Mouse (Mus musculus) C2C12 (cell line): ENCODE data around the gene Defb28. TPM values are rescaled to one million over a fixed set of nuclear protein-coding genes. Genes with fewer than 3 reads are reported as not detected.

Experiments
- H3K27me3 ChIP-seq: one replicate; pipeline ENCODE4 v1.6.1; 2011; ENCODE audit not compliant: control insufficient read depth, insufficient read depth, insufficient read length
- H3K36me3 ChIP-seq: one replicate; pipeline ENCODE4 v1.6.1; 2011; ENCODE audit not compliant: control insufficient read depth, insufficient read depth
- H3K4me3 ChIP-seq: one replicate; pipeline ENCODE4 v1.5.1; 2011; ENCODE audit warnings: mild to moderate bottlenecking, control low read depth; ENCODE audit not compliant: poor library complexity, insufficient read depth, severe bottlenecking
- H3K79me2 ChIP-seq: one replicate; pipeline ENCODE4 v1.6.1; 2011; ENCODE audit not compliant: control insufficient read depth, insufficient read depth
- H3K79me3 ChIP-seq: one replicate; pipeline ENCODE4 v1.6.1; 2011; ENCODE audit warnings: low read depth, control low read depth
- H3ac ChIP-seq: one replicate; pipeline ENCODE3; 2011; ENCODE audit warnings: low read depth; ENCODE audit not compliant: control insufficient read depth, insufficient read length
- CEBPB ChIP-seq: IDR thresholded peaks from one replicate; pipeline ENCODE4 v1.6.1; 2011; ENCODE audit warnings: low read depth, mild to moderate bottlenecking, control low read depth, moderate library complexity
- CTCF ChIP-seq: IDR thresholded peaks from one replicate; pipeline ENCODE4 v1.5.1; 2011; ENCODE audit not compliant: control insufficient read depth, insufficient read depth, insufficient read length
- FOSL1 ChIP-seq: IDR thresholded peaks from one replicate; pipeline ENCODE4 v1.8.0; 2011; ENCODE audit warnings: mild to moderate bottlenecking, low read length; ENCODE audit not compliant: poor library complexity, insufficient read depth, severe bottlenecking
- MAX ChIP-seq: IDR thresholded peaks from one replicate; pipeline ENCODE4 v1.6.1; 2011; ENCODE audit warnings: mild to moderate bottlenecking, control low read depth
- MYOD1 ChIP-seq: IDR thresholded peaks from one replicate; pipeline ENCODE4 v1.6.1; 2011; ENCODE audit warnings: low read depth; ENCODE audit not compliant: control insufficient read depth, insufficient read length
- MYOG ChIP-seq: IDR thresholded peaks from one replicate; pipeline ENCODE4 v1.6.1; 2011; ENCODE audit not compliant: control insufficient read depth, insufficient read length; ENCODE audit errors: extremely low read depth
- USF1 ChIP-seq: IDR thresholded peaks from one replicate; pipeline ENCODE4 v1.6.1; 2011; ENCODE audit warnings: low read depth, mild to moderate bottlenecking, control low read depth, moderate library complexity
- long read RNA-seq, 2 experiments: library from polyadenylated mRNA; unstranded; transcript quantifications; one replicate each; pipeline ENCODE4 v2.0.0; 2019 to 2020
- polyA plus RNA-seq: library from polyadenylated mRNA; unstranded; fragments of >200 nt; fragmentation: generic; extraction: Trizol; gene quantifications from one replicate; pipeline ENCODE4 v1.2.1, GENCODE M21; 2012; ENCODE audit warnings: missing spikeins

Defb28 gene
- 0.57 TPM for polyA plus RNA-seq
- long read RNA-seq, experiment 1 = 0 reads
- long read RNA-seq, experiment 2 = 0 reads

DNA sequence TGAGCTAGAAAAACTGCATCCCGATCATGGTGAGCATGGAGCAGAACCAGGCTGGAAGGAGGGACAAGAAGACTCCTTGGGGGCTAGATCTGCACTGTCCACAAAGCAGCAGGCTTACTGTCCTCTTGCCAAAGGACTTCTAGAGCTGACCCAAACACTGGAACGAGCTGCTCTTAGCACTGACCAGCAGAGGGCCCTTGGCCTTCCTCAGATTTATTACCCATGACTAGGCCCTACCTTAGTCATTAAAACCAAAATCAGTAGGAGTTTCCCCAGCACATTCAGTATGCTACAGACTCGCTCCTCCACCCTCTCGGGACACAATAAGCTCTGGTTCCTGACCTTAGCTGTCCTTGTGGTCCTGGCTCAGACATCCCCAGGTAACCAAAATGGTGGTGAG lies at the start of gene Defb28:
Defb28 (plus strand) TSS at position 275 of the 400 bp plus-strand sequence.
- Histone ChIP-seq H3ac (no peak within 1 kb of the TSS), H3K79me2 (no peaks in the 10 kb centered on the region), H3K79me3 (no peaks in the 10 kb centered on the region), H3K27me3 (peaks cover 3% of the 10 kb centered on the region), H3K36me3 (no peaks in the 10 kb centered on the region), H3K4me3 (no peak within 1 kb of the TSS)
- TF ChIP-seq FOSL1 (no peak), MAX (no peak), CTCF (no peak), MYOG (no peak), USF1 (no peak), MYOD1 (no peak), CEBPB (no peak)

DNA sequence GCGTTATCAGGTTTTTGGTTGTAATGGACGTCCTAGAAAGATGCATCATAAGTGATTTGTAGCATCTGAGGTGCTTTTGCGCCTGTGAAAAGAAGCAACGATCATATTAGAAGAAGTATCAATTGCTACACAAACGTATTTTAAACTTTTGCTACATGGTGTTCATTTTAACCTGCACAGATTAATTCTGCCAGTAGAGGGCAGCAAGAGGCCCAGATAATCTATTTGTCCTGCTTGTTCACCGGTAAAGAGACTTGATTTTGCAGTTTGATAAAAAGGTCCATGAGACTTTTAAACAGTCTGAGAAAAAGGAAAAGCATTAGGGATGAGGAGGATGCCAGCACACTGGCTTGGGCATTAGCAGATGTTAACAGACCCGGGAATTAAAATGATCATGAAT lies 47.1 kb upstream of the Defb28 start:
- Histone ChIP-seq H3K36me3 (no peaks in the 10 kb centered on the region), H3K4me3 (no peak overlapping the region), H3K27me3 (no peaks in the 10 kb centered on the region), H3K79me2 (no peaks in the 10 kb centered on the region), H3ac (no peak overlapping the region), H3K79me3 (no peaks in the 10 kb centered on the region)
- no peak for TF ChIP-seq MAX
- TF ChIP-seq MYOD1 = no peak
- TF ChIP-seq MYOG = no peak
- no peak for TF ChIP-seq CTCF
- no peak for TF ChIP-seq CEBPB
- no peak for TF ChIP-seq FOSL1
- TF ChIP-seq USF1 = no peak

DNA sequence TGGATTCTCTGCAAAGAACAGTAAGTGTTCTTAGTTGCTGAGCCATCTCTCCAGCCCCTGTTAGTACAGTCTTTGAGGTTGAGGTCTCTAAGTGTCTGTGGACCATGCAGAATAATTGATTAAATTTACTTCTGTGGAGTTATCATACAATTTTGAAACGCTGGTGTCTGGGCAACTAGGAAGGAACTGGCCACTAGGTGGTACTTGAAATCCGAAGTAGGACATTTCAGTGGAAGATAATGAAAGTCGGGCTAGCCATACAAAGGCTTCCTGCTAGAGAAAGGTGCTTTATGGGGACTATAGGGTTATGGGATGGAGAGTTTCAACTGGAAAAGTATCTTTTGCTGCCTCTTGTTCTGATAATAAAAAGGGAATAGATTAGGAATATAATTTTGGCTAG lies 45.6 kb upstream of the Defb28 start:
- no peaks in the 10 kb centered on the region for H3K79me3 ChIP-seq
- no peak overlapping the region for H3ac ChIP-seq
- TF ChIP-seq CTCF (no peak), FOSL1 (no peak), USF1 (no peak), MYOG (no peak), MAX (no peak), CEBPB (no peak)
- no peaks in the 10 kb centered on the region for H3K79me2 ChIP-seq
- no peak overlapping the region for H3K4me3 ChIP-seq
- H3K36me3 ChIP-seq = no peaks in the 10 kb centered on the region
- H3K27me3 ChIP-seq = no peaks in the 10 kb centered on the region

DNA sequence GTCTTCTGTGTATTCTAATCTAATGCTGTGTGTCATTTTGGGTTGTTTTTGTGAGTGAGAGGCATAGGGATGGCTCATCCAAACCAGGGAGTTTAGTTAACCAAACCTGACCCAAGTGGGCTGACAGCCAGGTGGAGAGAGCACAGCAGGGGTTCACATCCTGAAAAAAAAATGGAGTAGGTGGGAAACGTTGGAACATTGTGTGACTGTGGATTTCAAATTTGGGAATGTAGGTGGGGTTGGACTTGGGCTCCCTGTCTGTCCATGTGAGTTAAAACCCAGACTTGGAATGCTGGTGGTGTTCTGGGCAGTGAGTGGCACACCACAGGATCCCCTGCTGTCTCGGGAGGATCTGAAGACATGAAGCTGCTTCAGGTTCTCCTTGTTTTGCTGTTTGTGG lies 41.3 kb upstream of the Defb28 start, which contains the start of gene Defb20:
Defb20 (plus strand) TSS at position 301 of the 400 bp plus-strand sequence.
- no peak within 1 kb of the TSS for H3K4me3 ChIP-seq
- H3K79me2 ChIP-seq = no peaks in the 10 kb centered on the region
- no peaks in the 10 kb centered on the region for H3K79me3 ChIP-seq
- TF ChIP-seq USF1 (no peak), CTCF (no peak), MYOG (no peak), FOSL1 (no peak), MAX (no peak), CEBPB (no peak), MYOD1 (no peak)
- no peak within 1 kb of the TSS for H3ac ChIP-seq
- H3K36me3 ChIP-seq = no peaks in the 10 kb centered on the region
- H3K27me3 ChIP-seq = no peaks in the 10 kb centered on the region

DNA sequence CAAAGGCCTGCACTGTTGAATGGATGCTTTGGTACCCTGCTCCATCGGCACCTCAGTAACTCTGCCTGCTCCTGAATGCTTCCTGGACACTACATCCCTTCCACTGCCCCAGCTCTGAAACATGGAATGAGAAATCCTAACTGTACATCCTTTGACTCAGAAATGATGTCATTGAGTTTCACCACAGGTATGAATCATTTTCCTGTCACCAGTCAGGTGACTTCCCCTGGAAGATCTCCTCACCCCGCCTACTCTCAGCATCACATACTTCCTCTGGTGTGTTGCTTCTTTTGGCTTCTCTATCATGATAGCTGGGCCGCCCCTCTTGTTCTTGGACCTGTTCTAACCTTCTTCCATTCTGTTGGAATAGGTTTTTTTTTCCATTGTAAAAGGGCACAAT lies 37.2 kb upstream of the Defb28 start:
- H3K79me2 ChIP-seq = no peaks in the 10 kb centered on the region
- H3K36me3 ChIP-seq = no peaks in the 10 kb centered on the region
- H3K27me3 ChIP-seq = no peaks in the 10 kb centered on the region
- no peak overlapping the region for H3ac ChIP-seq
- H3K4me3 ChIP-seq = no peak overlapping the region
- peak; percentile 59 for TF ChIP-seq CEBPB
- TF ChIP-seq USF1 = peak; percentile 86
- TF ChIP-seq MYOG = no peak
- H3K79me3 ChIP-seq = no peaks in the 10 kb centered on the region

DNA sequence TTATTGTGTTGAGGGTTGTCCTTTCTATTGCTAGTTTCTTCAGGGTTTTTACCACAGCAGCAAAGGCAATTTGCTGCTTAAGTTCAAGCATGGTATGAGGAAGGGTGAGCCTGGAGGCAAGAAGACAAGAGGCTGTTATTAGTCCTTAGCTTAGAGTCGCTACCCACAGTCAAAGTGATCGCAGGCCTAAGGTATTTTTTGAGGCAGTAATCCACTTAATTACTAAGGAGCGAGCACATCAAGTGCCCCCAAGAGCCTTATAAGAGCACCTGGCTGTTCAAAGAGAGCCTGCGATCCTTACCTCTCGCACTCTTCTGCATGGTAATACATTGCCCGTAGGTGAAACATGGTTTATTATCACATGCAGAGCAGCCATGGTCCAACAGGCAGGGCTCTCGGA lies 36.3 kb upstream of the Defb28 start:
- no peaks in the 10 kb centered on the region for H3K79me3 ChIP-seq
- TF ChIP-seq USF1 = no peak
- no peak for TF ChIP-seq CTCF
- TF ChIP-seq MYOD1 = no peak
- no peak for TF ChIP-seq MYOG
- no peak for TF ChIP-seq FOSL1
- TF ChIP-seq MAX = no peak
- TF ChIP-seq CEBPB = no peak
- H3K27me3 ChIP-seq = no peaks in the 10 kb centered on the region
- no peak overlapping the region for H3ac ChIP-seq
- no peaks in the 10 kb centered on the region for H3K79me2 ChIP-seq
- no peaks in the 10 kb centered on the region for H3K36me3 ChIP-seq
- no peak overlapping the region for H3K4me3 ChIP-seq
